Mouse (Mus musculus): Measurements from ENCODE around the gene Uroc1.

Uroc1 gene

DNA sequence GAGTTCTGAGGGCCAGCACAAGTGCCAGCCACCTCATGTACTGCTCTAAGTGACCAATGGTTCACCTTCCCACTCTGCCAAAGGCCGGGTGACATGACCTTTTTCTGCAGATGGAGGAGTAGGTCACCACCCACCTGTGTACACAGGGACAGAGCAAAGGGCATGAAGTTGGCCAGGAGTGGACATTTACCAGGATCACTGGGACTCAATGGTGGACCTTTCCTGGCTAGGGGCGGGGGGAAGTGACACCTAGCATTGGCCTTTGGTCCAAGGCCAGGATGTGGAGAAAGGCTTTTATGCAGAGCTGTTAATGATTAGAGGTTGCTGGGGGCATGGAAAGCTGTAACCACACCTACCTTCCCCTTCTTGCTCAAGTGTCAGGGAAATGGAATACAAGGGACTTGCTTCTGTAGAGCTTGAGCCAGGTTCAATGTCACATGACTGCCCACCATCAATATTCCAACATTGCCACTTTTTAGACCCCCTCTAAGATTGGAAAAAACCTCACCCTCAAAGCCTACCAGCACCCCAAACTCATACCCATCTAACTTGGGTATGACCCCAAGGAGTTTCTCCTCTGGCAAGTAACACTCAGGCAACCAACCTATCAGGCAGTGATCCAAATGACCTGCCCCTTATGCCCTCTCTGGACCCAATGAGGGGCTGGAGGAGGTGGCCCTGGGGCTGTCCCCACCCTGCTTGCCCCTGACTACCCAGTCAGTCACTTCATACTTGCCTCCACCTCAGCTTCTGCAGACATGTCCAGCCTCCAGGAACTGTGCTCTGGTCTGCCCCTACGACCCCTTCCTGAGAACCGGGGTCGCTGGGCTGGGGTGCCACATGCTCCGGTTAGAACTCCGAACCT, at the start of gene Uroc1:
TSS of gene Uroc1 (plus strand) at position 724 of the 865 bp plus-strand sequence.
- ATAC-seq (ENCODE audit: low TSS enrichment), result no peak

DNA sequence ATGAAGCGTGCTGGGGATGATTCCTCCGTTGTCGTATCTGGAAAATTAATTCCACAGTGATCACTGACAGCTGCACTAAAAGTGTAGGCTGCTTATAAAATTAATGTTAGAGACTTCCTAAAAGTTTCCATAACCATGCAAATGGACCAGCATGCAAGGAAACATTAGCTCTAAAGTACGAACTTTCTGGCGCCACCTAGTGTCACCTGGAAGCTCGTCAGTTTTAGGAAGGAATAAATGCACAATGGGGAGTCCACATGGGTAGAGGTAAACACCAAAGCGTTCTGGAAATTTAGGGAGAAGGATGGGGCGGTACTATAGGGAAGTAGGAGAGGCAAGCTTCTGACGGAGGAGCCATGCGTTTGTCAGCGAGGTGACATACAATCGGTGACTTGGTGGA, 44.8 kb upstream of the Uroc1 start:
- ATAC-seq (ENCODE audit: low TSS enrichment), result no peak

DNA sequence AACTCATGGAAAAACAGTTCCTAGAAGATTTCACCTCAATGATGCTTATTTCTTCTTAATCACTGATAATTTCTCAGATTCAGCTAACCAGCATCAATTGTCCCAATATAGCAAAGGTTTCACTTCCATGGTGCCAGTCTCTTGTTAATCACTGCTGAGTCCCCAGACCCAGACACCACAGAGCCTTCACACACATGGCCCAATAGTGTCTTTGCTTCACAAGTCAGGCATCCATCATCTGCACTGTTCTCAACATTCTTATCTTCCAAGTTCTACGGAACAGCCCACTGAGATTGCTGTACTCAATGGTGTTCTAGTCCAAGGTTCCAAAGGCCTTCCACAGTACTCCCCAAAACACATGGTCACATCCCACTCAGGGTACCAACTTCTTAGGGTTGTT, 32.2 kb upstream of the Uroc1 start, which contains the start of gene BC048671:
TSS of gene BC048671 (plus strand) at position 301 of the 400 bp plus-strand sequence.
- no peak for ATAC-seq (ENCODE audit: low TSS enrichment)

DNA sequence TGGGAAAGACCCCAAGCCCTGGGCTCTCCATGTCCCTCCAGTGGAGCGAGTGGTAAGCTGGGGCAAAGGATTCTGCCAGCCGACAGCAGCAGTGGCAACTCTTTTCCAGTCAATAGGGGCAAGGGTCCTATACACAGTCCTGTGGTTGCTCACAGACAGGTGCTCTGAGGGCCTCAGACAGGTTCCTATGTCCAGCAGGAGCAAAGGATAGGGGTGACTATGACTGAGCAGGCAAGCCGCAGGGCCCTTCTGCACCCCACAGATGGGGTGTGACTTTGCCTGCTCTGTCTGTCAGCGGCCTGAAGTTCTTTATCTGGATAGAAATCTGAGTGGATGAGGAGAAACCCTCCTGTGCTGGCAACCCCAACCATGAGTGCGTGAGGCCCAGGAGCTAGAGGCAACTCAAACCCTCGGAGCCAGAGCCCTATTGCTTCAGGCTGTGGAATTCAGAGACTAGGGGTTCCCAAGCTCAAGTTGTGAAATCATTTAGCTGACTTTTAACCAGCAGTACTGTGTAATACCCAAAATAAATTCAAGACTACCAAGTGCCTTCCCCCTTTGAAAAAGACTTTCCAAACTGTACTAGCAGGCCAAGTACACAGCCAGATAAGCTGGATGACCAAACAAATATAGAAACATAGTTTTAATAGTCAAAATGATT, 26.6 kb upstream of the Uroc1 start:
- ATAC-seq (ENCODE audit: low TSS enrichment), result no peak

DNA sequence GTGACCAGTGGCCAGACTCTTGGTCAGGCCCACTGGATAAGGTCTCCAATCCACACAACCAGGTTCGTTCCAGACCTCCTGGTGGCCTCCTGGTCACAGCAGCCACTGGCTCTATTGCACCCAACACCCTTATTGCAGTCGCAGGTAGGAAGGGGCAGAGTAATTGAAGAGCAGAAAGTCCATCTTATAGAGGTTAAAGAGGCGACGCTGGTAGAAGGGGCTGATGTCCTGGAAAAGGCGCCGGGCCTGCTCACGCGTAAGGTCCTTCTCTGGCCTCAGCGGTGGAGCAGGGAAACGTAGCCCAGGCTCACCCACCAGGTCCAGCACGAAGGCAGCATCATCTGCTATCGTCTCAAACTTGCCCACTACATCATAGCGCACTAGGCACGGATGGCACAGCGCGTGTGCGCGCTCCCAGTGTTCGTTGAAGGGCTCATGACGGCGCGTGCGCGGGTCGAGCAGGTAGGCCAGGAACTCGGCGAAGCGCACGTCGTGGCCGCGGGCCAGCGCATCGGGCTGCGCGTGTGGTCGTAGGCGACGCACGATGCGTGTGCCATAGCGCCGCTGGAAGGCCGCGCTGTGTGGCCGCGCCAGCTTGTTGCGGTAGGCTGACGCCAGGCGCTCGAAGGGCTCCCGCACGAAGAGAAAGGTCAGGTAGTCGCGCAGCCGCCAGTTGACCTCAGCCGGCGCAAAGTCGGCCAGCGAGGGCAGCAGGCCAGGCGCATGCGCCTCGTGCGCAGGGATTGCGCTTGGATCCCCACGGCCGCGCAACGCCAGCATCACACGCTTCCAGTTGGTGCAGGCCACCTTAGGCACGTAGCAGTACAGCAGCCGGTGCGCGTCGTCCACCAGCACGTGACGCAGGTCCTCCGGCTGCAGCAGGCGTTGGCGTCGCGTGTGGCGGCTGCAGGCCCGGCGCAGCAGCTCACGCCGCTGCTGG, 24.0 kb upstream of the Uroc1 start:
- no peak for ATAC-seq (ENCODE audit: low TSS enrichment)

DNA sequence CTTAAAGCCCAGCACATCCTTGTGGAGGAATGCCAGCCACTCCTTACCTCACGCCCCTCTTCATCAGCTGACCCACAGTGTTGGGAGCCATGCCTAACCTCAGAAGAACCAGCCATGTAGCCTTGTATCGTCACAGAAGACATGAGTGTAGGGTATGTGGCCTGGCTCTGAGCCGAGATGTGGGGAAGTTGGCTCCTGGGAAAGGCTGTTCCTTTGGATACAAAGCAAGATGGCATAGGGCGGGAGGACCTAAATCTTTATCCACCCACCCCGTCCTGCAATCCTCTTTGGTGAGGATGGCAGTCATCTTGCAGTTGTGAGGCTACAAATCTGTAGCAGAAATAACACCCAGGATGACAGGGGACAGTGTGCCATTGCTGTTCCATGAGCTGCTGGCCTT, 17.1 kb upstream of the Uroc1 start:
- no peak for ATAC-seq (ENCODE audit: low TSS enrichment)

DNA sequence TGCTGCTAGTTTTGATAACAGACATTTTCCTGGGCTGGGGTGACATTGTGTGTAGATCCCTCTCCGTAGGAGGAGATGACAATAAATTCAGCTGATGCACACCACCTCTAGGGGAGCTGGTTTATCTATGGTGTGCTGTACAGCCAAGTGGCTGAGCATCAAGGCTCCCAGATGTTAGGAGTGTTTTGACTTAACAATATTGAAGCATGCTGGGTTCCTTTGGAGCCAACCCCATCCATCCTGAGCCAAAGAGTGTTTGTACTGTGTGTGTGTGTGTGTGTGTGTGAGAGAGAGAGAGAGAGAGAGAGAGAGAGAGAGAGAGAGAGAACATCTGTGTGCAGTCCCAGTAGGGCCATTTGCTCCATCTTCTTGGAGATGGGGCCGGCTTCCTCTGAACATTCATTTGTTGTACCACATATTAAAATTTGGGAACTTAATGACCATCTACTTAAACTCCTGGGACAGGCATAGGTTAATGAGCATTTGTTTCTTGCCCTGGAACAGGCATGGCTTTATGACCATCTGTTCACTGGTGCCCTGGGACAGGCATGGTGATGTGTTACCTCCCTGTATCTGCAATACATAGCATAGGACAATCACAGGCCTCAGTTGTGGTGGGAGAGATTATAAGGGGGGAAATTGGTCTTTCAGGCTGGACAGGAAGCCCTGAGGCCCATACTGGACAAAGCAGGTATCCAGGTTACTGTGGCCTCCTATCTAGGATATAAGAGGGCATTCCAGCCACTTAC, 15.4 kb upstream of the Uroc1 start:
- no peak for ATAC-seq (ENCODE audit: low TSS enrichment)

DNA sequence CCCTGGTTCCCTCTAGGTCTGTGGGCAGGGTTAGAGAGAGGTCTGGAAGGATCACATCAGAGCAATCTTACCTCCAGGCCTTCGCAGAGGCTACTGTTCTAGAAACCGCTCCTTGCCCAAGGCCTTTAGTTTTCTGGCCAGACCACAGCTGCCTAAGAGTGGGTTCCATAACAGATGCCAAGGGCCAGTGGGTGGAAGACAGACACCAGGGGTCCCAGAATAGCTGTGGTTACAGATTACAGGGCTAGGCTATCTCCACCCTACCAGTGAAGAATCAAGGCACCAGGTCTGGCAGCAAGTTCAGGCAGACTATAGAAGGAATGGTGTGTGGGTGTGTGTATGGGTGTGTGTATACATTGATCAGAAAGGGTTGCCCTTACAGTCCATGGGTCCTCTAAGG, 14.1 kb upstream of the Uroc1 start:
- ATAC-seq (ENCODE audit: low TSS enrichment), result 0 out of 2 replicates have a peak, but pooled peaks have one; percentile 47

DNA sequence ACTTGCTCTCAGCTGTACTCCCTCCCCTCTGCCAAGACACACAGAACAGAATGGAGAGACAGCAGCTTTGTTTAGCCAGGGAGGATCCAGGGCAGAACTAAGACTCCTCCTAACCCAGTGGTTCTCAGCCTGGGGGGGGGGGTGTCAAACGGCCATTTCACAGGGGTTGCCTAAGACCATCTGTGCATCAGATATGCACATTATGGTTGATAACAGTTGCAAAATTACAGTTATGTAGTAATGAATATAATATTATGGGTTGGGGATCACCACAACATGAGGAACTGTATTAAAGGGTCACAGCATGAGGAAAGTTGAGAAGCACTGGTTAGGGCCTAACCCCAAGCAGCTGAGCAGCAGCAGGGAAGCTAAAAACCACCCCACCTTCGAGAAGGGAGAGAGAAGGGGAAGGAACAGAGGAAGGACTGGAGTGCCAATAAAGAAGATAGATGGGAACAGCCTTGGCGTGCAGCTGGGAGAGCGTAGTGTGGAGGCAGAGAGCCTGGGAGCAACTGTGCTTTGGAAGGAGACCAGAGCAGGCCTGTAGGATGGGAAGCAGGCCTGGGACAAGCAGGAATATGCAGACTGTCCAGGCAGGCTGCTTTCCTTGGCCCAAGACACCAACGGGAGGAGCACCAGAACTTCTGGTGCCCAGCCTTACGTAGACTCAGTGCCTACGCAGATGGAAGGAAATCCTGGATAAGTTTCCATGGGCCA, 13.5 kb upstream of the Uroc1 start:
- peak; percentile 88 for ATAC-seq (ENCODE audit: low TSS enrichment)

DNA sequence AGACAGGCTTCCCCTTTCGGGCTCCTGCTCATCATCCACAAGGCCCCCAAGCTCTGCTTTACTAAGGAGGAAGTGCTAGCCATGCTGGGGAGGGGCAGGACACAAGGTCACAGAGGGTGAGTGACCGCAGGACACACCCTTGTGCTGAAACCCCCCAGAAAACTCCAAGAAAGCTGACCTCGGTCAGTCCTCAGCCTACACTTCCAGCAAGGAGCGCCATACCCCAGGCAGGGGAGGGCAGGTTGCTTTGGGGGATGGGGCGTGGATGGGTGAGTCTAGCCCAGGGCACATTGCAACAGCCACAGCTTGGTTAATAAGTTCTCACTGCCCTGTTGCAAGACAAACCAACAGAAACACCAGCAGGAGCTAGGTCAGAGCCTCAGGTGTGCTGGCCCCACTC, 12.7 kb upstream of the Uroc1 start:
- no peak for ATAC-seq (ENCODE audit: low TSS enrichment)

DNA sequence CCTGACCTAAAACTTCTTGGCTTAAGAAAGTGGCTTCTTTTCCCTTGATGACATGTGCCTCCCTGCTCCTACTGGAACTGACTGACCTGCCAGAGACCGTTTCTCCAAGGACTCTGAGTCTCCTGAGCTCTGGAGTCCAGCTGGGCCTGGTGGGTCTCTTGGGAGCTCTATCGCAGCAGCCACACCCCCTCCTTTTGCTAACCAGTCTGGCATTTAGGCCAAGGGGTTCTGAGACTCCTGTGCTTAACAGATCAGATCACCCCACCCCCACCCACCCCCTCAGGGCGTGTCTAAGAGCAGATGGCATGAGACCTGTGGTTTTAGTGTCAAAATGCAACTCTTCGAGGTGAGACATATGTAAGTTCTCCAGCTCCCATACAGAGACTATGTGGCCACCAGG, 11.3 kb upstream of the Uroc1 start:
- no peak for ATAC-seq (ENCODE audit: low TSS enrichment)

DNA sequence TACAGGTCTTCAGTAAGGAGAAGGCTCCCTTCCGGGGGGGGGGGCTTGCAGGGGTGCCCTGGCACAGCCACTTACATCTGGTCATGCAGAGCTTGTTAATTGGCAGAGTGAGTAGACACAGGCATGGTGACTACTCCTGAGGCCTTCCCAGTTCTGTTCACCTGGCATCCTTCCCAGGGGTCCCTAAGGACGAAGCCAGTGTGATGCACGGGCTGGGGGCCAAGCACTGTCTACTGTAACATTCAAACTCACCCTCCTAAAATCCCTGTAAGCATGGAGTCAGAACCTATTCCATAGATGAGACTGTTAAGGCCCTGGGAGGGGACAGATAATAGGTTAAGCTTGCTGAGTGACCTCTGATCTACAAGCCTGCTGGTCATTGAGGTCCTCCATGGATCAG, 9.1 kb upstream of the Uroc1 start:
- ATAC-seq (ENCODE audit: low TSS enrichment), result no peak

DNA sequence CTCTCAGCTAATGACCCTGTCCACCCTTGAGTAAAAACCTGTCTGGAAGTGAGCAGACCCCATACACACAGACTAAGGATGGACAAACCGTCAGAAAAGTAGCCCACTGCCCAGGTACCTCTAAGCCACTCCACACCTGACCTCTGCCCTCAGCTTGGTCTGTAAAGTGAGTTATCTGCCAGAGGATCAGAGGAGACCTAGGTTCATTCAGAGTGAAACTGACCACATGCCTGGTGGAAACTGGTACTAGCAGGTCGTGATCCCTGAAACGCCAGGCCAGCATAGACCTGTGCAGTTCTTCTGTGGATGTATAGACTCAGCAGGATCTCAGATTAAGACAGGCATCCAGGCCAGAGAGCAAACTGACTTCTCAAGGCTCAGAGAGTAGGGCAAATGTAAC, 8.6 kb upstream of the Uroc1 start:
- no peak for ATAC-seq (ENCODE audit: low TSS enrichment)

DNA sequence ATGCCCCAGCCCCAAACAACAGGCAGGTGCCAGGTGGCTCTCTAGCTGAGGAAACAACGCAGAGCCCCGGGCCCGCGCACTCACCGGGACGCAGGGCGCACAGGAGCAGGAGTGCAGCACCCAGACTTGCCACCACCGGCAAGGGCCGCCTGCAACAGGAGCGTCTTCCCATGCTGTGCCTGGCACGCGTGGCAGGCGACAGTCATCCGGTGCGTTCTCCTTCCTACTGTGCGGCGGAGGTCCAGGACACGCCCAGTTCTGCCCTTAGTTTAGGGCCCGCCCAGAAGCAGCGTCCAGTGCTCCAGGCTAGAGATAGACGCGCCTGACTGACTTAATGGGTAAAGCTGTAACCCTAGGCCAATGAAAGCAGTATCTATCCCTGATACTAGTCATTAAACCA, 8.1 kb upstream of the Uroc1 start, which contains the start of gene Chst13:
TSS of gene Chst13 (minus strand) at position 195 of the 400 bp plus-strand sequence.
- ATAC-seq (ENCODE audit: low TSS enrichment), result no peak

DNA sequence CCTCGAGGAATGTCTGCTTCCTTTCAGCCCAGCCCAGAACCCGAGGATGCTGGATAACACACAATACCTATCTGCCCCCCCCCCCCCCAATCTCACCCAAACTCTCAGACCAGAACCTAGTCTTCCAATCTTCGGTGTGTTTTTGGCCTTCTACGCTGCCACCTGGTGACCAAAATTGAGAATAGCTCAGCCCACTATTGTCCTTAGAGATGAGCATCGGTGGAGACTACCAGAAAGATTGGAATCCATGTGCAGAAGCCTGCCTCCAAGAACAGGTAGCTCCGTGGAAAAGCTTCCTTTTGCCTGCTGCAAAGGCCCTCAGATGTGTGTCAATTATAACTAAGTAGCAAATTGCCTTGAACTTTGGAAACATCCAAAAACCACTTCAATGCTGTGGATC, 5.4 kb upstream of the Uroc1 start:
- ATAC-seq (ENCODE audit: low TSS enrichment), result peak; percentile 65; the same call in 1 of the 2 replicates

DNA sequence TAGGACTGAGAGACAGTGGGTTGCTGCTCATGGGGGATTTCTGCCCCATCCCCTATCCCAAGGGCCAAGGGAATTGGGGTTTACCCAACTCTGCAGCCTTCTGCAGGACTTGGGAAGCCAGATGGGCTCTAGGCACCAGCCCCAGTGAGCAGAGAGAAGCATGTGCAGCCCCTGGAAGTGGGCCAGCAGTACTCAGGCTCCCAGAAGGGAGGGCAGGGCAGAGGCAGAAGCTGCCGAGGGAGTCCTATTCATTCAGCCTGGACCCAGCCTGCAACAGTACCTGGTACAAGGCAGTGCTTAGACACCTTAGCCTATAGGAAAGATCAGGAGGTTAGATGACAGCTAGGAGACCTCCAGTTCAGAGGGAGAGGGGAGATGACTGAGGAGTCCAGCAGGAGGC, 3.1 kb upstream of the Uroc1 start:
- ATAC-seq (ENCODE audit: low TSS enrichment), result peak; percentile 84

DNA sequence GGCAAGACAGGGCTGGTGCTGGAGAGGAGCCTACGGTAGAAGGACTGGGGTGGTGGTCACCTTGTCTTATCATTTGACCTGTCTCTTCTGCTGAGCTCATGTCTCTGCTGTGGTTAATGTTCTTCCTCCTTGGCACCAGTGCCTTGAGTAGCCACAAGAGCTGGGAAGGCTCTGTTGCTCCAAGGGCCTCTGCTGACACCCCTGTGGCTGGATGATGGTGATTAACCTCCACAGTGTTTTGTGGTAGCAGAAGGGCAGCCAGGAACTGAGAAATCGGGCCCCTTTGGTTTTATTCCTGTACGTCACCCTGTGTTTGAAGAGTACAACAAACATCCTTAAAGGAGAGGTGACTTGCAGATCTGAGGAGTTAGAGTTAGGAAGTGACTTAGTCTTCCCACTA, 1.2 kb downstream of the Uroc1 start:
- no peak for ATAC-seq (ENCODE audit: low TSS enrichment)

DNA sequence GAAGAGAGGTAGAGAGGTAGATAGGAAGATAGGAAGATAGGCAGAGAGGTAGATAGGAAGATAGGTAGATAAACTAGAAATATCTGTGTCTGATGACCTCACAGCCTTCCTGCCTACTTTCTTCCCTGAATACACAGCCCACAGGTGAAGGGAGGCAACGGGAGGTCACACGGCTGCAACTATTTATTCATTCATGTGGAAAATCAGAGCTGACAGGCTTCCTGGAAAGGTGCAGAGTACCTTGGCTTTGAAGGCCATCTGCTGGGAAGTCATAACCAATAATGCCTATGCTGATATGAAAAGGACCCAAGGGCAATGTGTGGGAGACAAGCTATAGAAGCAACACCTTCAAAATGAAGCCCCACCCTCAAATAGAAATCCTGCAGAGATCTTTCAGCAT, 9.3 kb downstream of the Uroc1 start:
- ATAC-seq (ENCODE audit: low TSS enrichment), result no peak

DNA sequence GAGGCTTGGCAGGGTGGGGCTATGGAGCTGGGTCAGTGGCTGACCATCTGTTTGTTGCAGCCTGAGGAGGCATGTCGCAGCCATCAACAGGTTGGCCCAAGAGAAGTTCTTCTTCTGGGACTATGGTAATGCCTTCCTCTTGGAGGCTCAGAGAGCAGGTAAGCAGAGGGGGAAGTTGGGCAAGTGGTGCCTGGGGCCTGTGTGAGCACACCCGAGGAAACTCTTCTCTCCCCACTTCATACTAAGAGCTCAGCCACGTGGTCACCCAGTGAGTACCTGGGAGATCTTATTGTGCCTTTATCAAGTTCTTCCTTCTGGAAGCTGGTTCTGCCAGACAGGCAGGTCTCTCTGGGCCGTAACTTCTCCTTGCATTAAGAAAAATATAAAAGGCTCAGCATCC, 14.1 kb downstream of the Uroc1 start:
- no peak for ATAC-seq (ENCODE audit: low TSS enrichment)

DNA sequence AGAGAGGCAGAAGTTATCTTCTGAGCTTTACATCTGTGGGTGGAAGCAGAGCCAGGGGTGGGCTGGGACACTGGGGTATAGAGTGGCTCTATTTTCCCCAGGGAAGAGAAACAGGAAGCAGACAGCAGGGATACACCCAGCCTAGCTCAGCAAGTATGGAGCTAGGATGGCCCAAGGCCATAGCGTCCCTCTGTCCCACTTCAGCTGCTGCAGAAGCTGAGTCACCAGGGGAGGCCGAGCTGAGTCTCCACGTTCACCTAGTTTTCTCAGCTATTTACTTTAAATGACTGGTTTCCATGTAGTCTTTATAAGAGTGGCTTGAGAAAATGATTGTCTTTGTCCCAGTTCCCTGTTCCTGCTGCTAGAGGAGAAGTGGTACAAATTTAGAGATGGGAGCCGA, 15.4 kb downstream of the Uroc1 start:
- peak; percentile 85 for ATAC-seq (ENCODE audit: low TSS enrichment)

DNA sequence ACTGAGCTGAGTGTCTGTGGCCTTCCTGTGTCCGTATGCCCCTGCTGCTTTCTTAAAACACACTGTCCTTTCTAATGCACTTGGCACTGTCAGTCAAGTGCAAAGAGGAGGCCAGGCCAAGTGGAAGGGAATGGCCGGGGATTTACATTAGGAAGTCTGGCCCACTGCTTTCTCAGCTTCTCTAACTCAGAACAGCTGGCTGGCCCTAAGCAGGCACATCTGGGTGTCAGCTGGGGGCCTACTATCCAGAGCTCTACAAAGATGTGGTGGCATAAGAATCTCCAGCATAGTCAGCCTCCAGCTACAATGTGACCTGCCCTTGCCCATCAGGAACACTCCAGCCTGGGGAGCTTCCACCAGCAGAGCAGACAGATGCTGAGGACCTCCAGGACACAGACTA, 16.9 kb downstream of the Uroc1 start:
- no peak for ATAC-seq (ENCODE audit: low TSS enrichment)

Measured in frontal cortex, adult (tissue).